8 mouse cellular contexts compared by ENCODE assay signal in genomic region chr3:137952914-137953880, GRCm38 (mm10). TPM values are rescaled to one million over a fixed set of nuclear protein-coding genes. Genes with fewer than 3 reads are reported as not detected.
A peak's percentile ranks its signal among the peaks of the same experiment; 100 is the strongest.
DNase-seq lines count a peak whose midpoint lies in the region; ATAC-seq lines count a peak whose summit lies in the region.

No protein-coding gene starts in this region.

- no peak overlapping the region for H3K27ac ChIP-seq in forebrain, embryonic 11.5 days (ENCODE audit: low read depth, low read length)
- no peak overlapping the region for H3K27ac ChIP-seq in forebrain, embryonic 10.5 days
- H3K27ac ChIP-seq in brown adipose tissue, adult 24 weeks (replicated peaks; ENCODE audit: low read depth, low read length): peak overlapping the region; percentile 56
- peak overlapping the region; percentile 71 for H3K27ac ChIP-seq in heart, embryonic 10.5 days
- peak overlapping the region; percentile 45; the same call in 1 of the 2 replicates for H3K27ac ChIP-seq in lung, embryonic 15.5 days

- 74% methylated on average over 14 of the region's 14 CpGs for WGBS in forebrain, embryonic 11.5 days
- 85% methylated on average over 14 of the region's 14 CpGs for WGBS in forebrain, embryonic 10.5 days
- 41% methylated on average over 14 of the region's 14 CpGs for WGBS in heart, embryonic 10.5 days
- 32% methylated on average over 14 of the region's 14 CpGs for WGBS in lung, embryonic 15.5 days

- no peak overlapping the region for H3K4me2 ChIP-seq in forebrain, embryonic 11.5 days (ENCODE audit: low read depth, low read length, severe bottlenecking)
- H3K4me2 ChIP-seq in lung, embryonic 15.5 days: peak overlapping the region; percentile 21

- H3K4me3 ChIP-seq in forebrain, embryonic 11.5 days (ENCODE audit: low read depth, low read length): no peak overlapping the region
- H3K4me3 ChIP-seq in forebrain, embryonic 10.5 days: no peak overlapping the region
- H3K4me3 ChIP-seq in brown adipose tissue, adult 24 weeks (ENCODE audit: insufficient read depth, low read depth, low read length): no peak overlapping the region
- no peak overlapping the region for H3K4me3 ChIP-seq in heart, embryonic 10.5 days
- H3K4me3 ChIP-seq in lung, embryonic 15.5 days: no peak overlapping the region

- H3K9me3 ChIP-seq in forebrain, embryonic 11.5 days (ENCODE audit: control insufficient read depth, low read length): no peaks in the 10 kb centered on the region
- no peaks in the 10 kb centered on the region for H3K9me3 ChIP-seq in forebrain, embryonic 10.5 days
- no peaks in the 10 kb centered on the region for H3K9me3 ChIP-seq in heart, embryonic 10.5 days
- no peaks in the 10 kb centered on the region for H3K9me3 ChIP-seq in lung, embryonic 15.5 days

- peak; percentile 51; the same call in 1 of the 2 replicates for ATAC-seq in forebrain, embryonic 11.5 days (replicated peaks; ENCODE audit: low FRiP score)
- ATAC-seq in lung, embryonic 15.5 days (ENCODE audit: borderline replicate concordance, extremely low read depth, low FRiP score, low TSS enrichment): peak; percentile 80; the same call in 1 of the 2 replicates

- H3K27me3 ChIP-seq in forebrain, embryonic 11.5 days (ENCODE audit: control insufficient read depth, insufficient read depth, low read length): no peaks in the 10 kb centered on the region
- no peaks in the 10 kb centered on the region for H3K27me3 ChIP-seq in forebrain, embryonic 10.5 days (ENCODE audit: poor library complexity, severe bottlenecking)
- no peaks in the 10 kb centered on the region for H3K27me3 ChIP-seq in heart, embryonic 10.5 days (ENCODE audit: insufficient read depth, poor library complexity, severe bottlenecking)
- no peaks in the 10 kb centered on the region for H3K27me3 ChIP-seq in lung, embryonic 15.5 days

- H3K9ac ChIP-seq in forebrain, embryonic 11.5 days (ENCODE audit: low read length): no peak overlapping the region
- no peak overlapping the region for H3K9ac ChIP-seq in lung, embryonic 15.5 days

- H3K36me3 ChIP-seq in forebrain, embryonic 11.5 days (ENCODE audit: control insufficient read depth, insufficient read depth, low read length): no peaks in the 10 kb centered on the region
- no peaks in the 10 kb centered on the region for H3K36me3 ChIP-seq in forebrain, embryonic 10.5 days (replicated peaks)
- no peaks in the 10 kb centered on the region for H3K36me3 ChIP-seq in heart, embryonic 10.5 days
- no peaks in the 10 kb centered on the region for H3K36me3 ChIP-seq in lung, embryonic 15.5 days

- no peaks in the 10 kb centered on the region for H3K4me1 ChIP-seq in forebrain, embryonic 11.5 days (replicated peaks; ENCODE audit: control insufficient read depth, insufficient read depth, low read length)
- peaks cover 35% of the 10 kb centered on the region for H3K4me1 ChIP-seq in forebrain, embryonic 10.5 days
- H3K4me1 ChIP-seq in brown adipose tissue, adult 24 weeks (ENCODE audit: control insufficient read depth, insufficient read depth, insufficient read length, low read length): no peaks in the 10 kb centered on the region
- peaks cover 35% of the 10 kb centered on the region for H3K4me1 ChIP-seq in heart, embryonic 10.5 days
- peaks cover 28% of the 10 kb centered on the region for H3K4me1 ChIP-seq in lung, embryonic 15.5 days

- no peak for DNase-seq in forebrain, embryonic 11.5 days (ENCODE audit: low spot score)
- no peak for DNase-seq in forebrain, embryonic 10.5 days (ENCODE audit: extremely low spot score, low spot score)
- peak; percentile 92 for DNase-seq in heart, embryonic 10.5 days (ENCODE audit: low spot score)
- DNase-seq in layer of hippocampus, adult 9-10 months (ENCODE audit: low spot score): peak; percentile 54
- peak; percentile 71 for DNase-seq in retina, embryonic 14.5 days (ENCODE audit: low spot score)
- no peak for DNase-seq in ovary, adult 18-20 months (ENCODE audit: low spot score)

RNA-seq across cellular contexts. Expression of gene Dapp1, which starts 28.1 kb away (rescaled TPM):
- 4.8 and 6.9 TPM in 2 replicates for polyA plus RNA-seq in forebrain, embryonic 11.5 days (2014; fragmentation: Nextera tagmentation; extraction: Ambion mirVana)
- polyA plus RNA-seq in forebrain, embryonic 10.5 days (2016; fragmentation: Nextera tagmentation; extraction: Ambion mirVana): 2.2 and 3.5 TPM in 2 replicates
- 1.5 and 1.7 TPM in 2 replicates for polyA plus RNA-seq in brown adipose tissue, adult 24 weeks (2012; ENCODE audit: insufficient read depth, insufficient read length, missing spikeins)
- 8.7 and 9.3 TPM in 2 replicates for polyA plus RNA-seq in heart, embryonic 10.5 days (2016; fragmentation: Nextera tagmentation; extraction: Ambion mirVana)
- 6.3 and 7.3 TPM in 2 replicates for polyA plus RNA-seq in lung, embryonic 15.5 days (2015; fragmentation: Nextera tagmentation; extraction: Ambion mirVana)

RNA-seq across cellular contexts. Expression of gene Lamtor3, which starts 34.9 kb away (rescaled TPM):
- polyA plus RNA-seq in forebrain, embryonic 11.5 days (2014; fragmentation: Nextera tagmentation; extraction: Ambion mirVana): 102 and 107 TPM in 2 replicates
- polyA plus RNA-seq in forebrain, embryonic 10.5 days (2016; fragmentation: Nextera tagmentation; extraction: Ambion mirVana): 90.1 and 92.3 TPM in 2 replicates
- polyA plus RNA-seq in brown adipose tissue, adult 24 weeks (2012; ENCODE audit: insufficient read depth, insufficient read length, missing spikeins): 52.1 and 57.9 TPM in 2 replicates
- 99.2 and 100 TPM in 2 replicates for polyA plus RNA-seq in heart, embryonic 10.5 days (2016; fragmentation: Nextera tagmentation; extraction: Ambion mirVana)
- 104 and 110 TPM in 2 replicates for polyA plus RNA-seq in lung, embryonic 15.5 days (2015; fragmentation: Nextera tagmentation; extraction: Ambion mirVana)

Comparison
In these comparisons a context has a peak if more than half of its experiments do, and no peak if none do; other contexts are left out.
1. DNase-seq: peak in heart, embryonic 10.5 days (single experiment), layer of hippocampus, adult 9-10 months (single experiment) and retina, embryonic 14.5 days (single experiment); none in forebrain, embryonic 11.5 days (single experiment), forebrain, embryonic 10.5 days (single experiment) and ovary, adult 18-20 months (single experiment).
2. H3K27ac ChIP-seq: peak in brown adipose tissue, adult 24 weeks (single experiment), heart, embryonic 10.5 days (single experiment) and lung, embryonic 15.5 days (single experiment); none in forebrain, embryonic 11.5 days (single experiment) and forebrain, embryonic 10.5 days (single experiment).